Mouse (Mus musculus): ENCODE results near the gene Ephb1.

GRCm38 (mm10) chr9:102002920-102003319 is 351.6 kb downstream of the Ephb1 start:
- TF ChIP-seq CTCF (IDR thresholded peaks at IDR 0.05; ENCODE audit: low read depth, low read length) (no peak), POLR2A (IDR thresholded peaks at IDR 0.05; ENCODE audit: extremely low read depth, insufficient read depth, low read length) (no peak)
